8 mouse cellular contexts compared by ENCODE assay signal in the genomic region with DNA sequence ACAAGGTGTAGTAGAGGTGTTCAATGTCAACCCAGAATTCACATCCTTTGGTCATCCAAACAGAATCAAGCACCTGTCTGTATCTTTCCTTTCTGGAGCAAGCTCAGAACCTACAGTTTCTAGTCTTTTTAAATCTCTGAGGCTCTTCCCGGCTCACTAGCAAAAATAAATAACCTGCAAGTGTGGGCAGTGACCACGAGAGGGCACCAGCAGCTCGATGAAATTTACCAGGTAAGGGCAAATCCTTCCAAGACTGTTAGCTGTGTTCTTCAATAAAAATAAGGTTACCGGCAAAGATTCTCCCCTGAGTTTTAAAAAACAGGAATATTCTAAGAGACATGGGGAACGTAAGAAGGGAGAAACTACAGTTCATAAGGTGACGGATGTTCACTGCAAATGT. TPM values are rescaled to one million over a fixed set of nuclear protein-coding genes. Genes with fewer than 3 reads are reported as not detected.
DNase-seq lines count a peak whose midpoint lies in the region; ATAC-seq and TF ChIP-seq lines count a peak whose summit lies in the region.

No protein-coding gene starts in this region.

- H3K4me2 ChIP-seq in kidney, embryonic 16.5 days (replicated peaks; ENCODE audit: low read depth, low read length) = no peak overlapping the region
- H3K4me2 ChIP-seq in midbrain, embryonic 15.5 days = no peak overlapping the region

- no peaks in the 10 kb centered on the region for H3K9me3 ChIP-seq in kidney, embryonic 16.5 days (ENCODE audit: low read length)
- H3K9me3 ChIP-seq in midbrain, embryonic 15.5 days = no peaks in the 10 kb centered on the region

- no peak overlapping the region for H3K27ac ChIP-seq in kidney, embryonic 16.5 days (ENCODE audit: low read length)
- H3K27ac ChIP-seq in left cerebral cortex, adult 2 months = no peak overlapping the region
- H3K27ac ChIP-seq in midbrain, embryonic 15.5 days = no peak overlapping the region

- no peaks in the 10 kb centered on the region for H3K36me3 ChIP-seq in kidney, embryonic 16.5 days (ENCODE audit: insufficient read depth, low read length)
- no peaks in the 10 kb centered on the region for H3K36me3 ChIP-seq in midbrain, embryonic 15.5 days (replicated peaks)

- TF ChIP-seq POLR2A in brain, embryonic 14.5 days (IDR thresholded peaks at IDR 0.05; ENCODE audit: borderline replicate concordance, extremely low read depth, insufficient read depth, insufficient read length, poor library complexity, severe bottlenecking) = no peak

- WGBS in kidney, embryonic 16.5 days = 11% methylated on average over 6 of the region's 6 CpGs
- 9% methylated on average over 6 of the region's 6 CpGs for WGBS in midbrain, embryonic 15.5 days

- TF ChIP-seq CTCF in brain, embryonic 14.5 days (IDR thresholded peaks at IDR 0.05; ENCODE audit: borderline replicate concordance, extremely low read depth, insufficient read depth, insufficient read length) = peak; percentile 89
- TF ChIP-seq CTCF in left cerebral cortex, adult 2 months (IDR thresholded peaks at IDR 0.05) = peak; percentile 83

- DNase-seq in kidney, adult 11 months = peak; percentile 61
- peak; percentile 87 for DNase-seq in brain, embryonic 14.5 days (ENCODE audit: low read depth)
- peak; percentile 77 for DNase-seq in heart, postnatal 4 days
- peak; percentile 72 for DNase-seq in left cerebral cortex, adult 2 months (ENCODE audit: extremely low spot score in 1 of 2, low spot score in 2 of 2)
- DNase-seq in spleen, postnatal 4 days (ENCODE audit: low spot score in 2 of 2) = peak; percentile 57 to 82

- ATAC-seq in kidney, embryonic 16.5 days (ENCODE audit: low FRiP score, low TSS enrichment) = no peak
- peak; percentile 80 for ATAC-seq in erythroid progenitor cell, adult 5-6 weeks (replicated peaks; ENCODE audit: low FRiP score, poor library complexity, severe bottlenecking)
- 0 out of 2 replicates have a peak, but pooled peaks have one; percentile 20 for ATAC-seq in midbrain, embryonic 15.5 days (replicated peaks)

- no peaks in the 10 kb centered on the region for H3K4me1 ChIP-seq in kidney, embryonic 16.5 days (ENCODE audit: insufficient read depth, low read length)
- no peaks in the 10 kb centered on the region for H3K4me1 ChIP-seq in midbrain, embryonic 15.5 days

- H3K27me3 ChIP-seq in kidney, embryonic 16.5 days (ENCODE audit: insufficient read depth, low read length) = no peaks in the 10 kb centered on the region
- no peaks in the 10 kb centered on the region for H3K27me3 ChIP-seq in midbrain, embryonic 15.5 days (replicated peaks)

- no peak overlapping the region for H3K9ac ChIP-seq in kidney, embryonic 16.5 days (replicated peaks; ENCODE audit: low read length)
- H3K9ac ChIP-seq in midbrain, embryonic 15.5 days = no peak overlapping the region

- intact Hi-C loops in left cerebral cortex, adult 2 months (cut with DNase I) = loop anchor here (2.0 to 10.0 kb wide), 2 partner anchors 294 to 872 kb away; no protein-coding TSS in a partner anchor

- H3K4me3 ChIP-seq in kidney, embryonic 16.5 days (ENCODE audit: low read length) = no peak overlapping the region
- no peak overlapping the region for H3K4me3 ChIP-seq in left cerebral cortex, adult 2 months
- H3K4me3 ChIP-seq in midbrain, embryonic 15.5 days = no peak overlapping the region

RNA-seq across cellular contexts. Expression of gene Rab21, which starts 7.9 kb away (rescaled TPM):
- polyA plus RNA-seq in kidney, embryonic 16.5 days (2015; fragmentation: Nextera tagmentation; extraction: Ambion mirVana) = 4.7 and 4.9 TPM in 2 replicates
- polyA plus RNA-seq in brain, embryonic 14.5 days (2012; rRNA removed) = 29.9 and 35.1 TPM in 2 replicates
- total RNA-seq in erythroid progenitor cell, adult 5-6 weeks (2015; ENCODE audit: low replicate concordance) = 25.2 and 45.0 TPM in 2 replicates
- total RNA-seq in erythroid progenitor cell, adult 5-6 weeks (2017; ENCODE audit: low replicate concordance) = 15.8 and 22.5 TPM in 2 replicates
- 10 to 100 TPM; 57.3 to 58.2 TPM for total RNA-seq in heart, postnatal 4 days (2021)
- total RNA-seq in left cerebral cortex, adult 2 months (2021) = 10 to 100 TPM; 53.1 to 57.6 TPM
- 8.7 and 11.9 TPM in 2 replicates for polyA plus RNA-seq in midbrain, embryonic 15.5 days (2015; fragmentation: Nextera tagmentation; extraction: Ambion mirVana)

RNA-seq across cellular contexts. Expression of gene Tmem19, which starts 39.0 kb away (rescaled TPM):
- polyA plus RNA-seq in kidney, embryonic 16.5 days (2015; fragmentation: Nextera tagmentation; extraction: Ambion mirVana) = 43.3 and 44.3 TPM in 2 replicates
- polyA plus RNA-seq in brain, embryonic 14.5 days (2012; rRNA removed) = 30.4 and 32.6 TPM in 2 replicates
- 12.6 and 18.0 TPM in 2 replicates for total RNA-seq in erythroid progenitor cell, adult 5-6 weeks (2015; ENCODE audit: low replicate concordance)
- 6.8 and 27.8 TPM in 2 replicates for total RNA-seq in erythroid progenitor cell, adult 5-6 weeks (2017; ENCODE audit: low replicate concordance)
- 10 to 100 TPM; 17.5 to 17.6 TPM for total RNA-seq in heart, postnatal 4 days (2021)
- 10 to 100 TPM; 38.3 to 40.2 TPM for total RNA-seq in left cerebral cortex, adult 2 months (2021)
- polyA plus RNA-seq in midbrain, embryonic 15.5 days (2015; fragmentation: Nextera tagmentation; extraction: Ambion mirVana) = 32.2 and 38.5 TPM in 2 replicates
